Mouse (Mus musculus): Measurements from ENCODE around the gene Erbb4.

Erbb4 gene

GRCm38 (mm10) chr1:68517820-68518219 is 590.0 kb downstream of the Erbb4 start:
- no peak for DNase-seq (ENCODE audit: low spot score in 2 of 2)

- DNase-seq (ENCODE audit: low spot score in 2 of 2), result no peak
These were observed 604.0 kb downstream of the Erbb4 start for GRCm38 (mm10) chr1:68503873-68504272.

DNA sequence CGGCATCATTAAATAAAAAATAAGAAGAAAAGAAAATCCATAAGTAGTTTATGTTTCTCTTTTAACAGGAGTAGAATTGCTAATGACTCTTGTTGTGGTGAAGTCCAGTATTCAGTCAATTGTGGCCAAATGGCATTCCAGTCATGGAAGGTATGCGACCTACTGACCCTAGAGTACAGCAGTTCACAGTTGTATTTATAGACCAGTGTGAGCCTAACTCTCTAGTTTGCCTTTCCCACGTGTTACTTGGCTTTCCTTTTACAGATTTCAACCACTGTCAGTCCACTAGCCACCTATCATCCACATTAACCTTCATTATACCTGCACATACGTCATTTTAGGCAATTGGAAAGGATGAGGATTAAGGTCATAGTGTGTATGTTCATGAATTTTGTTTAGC is 606.3 kb downstream of the Erbb4 start:
- DNase-seq (ENCODE audit: low spot score in 2 of 2), result no peak

GRCm38 (mm10) chr1:68466390-68466960 is 641.4 kb downstream of the Erbb4 start:
- no peak for DNase-seq (ENCODE audit: low spot score in 2 of 2)

DNA sequence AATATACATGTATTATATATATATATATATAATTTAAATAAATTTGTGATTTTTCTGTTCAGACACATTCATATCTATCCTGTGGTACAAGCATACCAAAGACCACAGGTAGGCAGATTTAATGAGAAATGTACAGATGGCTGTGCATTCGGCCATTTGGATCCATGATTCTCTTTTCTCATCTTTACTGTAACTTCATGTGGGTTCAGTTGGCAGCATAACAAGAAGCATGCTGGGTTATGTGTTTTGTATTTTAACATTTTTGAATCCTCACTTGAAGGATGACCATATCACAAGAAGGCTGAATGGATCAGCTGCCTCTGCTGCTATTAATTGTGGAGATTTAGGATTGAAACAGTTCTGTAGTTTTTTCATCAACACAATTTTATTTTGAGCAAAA is 656.6 kb downstream of the Erbb4 start:
- no peak for DNase-seq (ENCODE audit: low spot score in 2 of 2)

DNA sequence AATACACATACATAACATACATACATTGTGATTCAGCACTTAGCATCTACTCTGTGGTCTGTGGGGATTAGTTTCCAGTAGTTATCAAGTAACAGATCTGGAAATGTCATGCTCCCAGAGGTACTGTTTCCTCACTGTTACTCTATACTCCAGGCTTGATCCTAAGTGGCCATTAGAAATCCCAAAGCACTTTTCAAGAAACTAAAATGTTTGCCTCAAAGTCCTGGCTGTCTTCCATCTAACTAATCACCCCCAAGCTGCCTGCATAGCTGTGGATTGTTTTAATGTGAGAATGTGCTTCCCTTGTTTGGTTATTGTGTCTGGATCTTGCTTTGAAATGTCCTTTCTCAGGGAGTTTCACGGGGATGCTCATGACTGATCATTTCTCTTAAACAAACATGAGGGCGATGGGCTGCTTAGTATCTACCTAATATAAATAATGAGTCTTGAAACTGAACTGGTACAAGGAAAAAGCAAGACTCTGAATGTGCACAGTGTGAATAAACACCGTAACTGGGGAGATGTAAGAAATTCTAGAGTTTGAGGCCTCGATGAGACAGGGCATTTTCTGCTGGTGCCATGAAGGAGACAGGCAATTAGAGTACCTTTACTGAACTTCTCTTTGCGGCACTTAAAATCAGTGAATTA is 683.4 kb downstream of the Erbb4 start:
- no peak for DNase-seq (ENCODE audit: low spot score in 2 of 2)

- no peak for DNase-seq (ENCODE audit: low spot score in 2 of 2)
These were observed 706.7 kb downstream of the Erbb4 start for GRCm38 (mm10) chr1:68401204-68401603.

GRCm38 (mm10) chr1:68371531-68371930 is 736.3 kb downstream of the Erbb4 start:
- DNase-seq (ENCODE audit: low spot score in 2 of 2), result no peak

DNA sequence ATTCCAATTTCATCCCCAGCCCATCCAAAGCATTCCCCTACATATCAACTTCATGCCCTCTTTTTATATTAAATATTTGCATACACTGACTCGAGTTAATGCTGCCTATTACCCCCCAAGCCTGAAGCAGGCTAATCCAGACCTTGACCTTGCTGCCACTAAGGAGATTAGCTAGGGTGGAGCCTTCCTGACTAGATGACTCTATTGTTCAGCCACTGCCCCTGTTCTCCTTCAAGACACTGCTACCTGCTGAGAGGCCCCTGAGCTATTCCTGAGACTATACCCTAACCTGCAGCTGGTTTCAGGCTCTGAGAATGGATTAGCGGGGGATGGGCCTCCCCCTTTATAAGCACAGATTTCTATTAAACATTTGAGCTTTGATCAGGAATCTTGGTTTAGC is 774.1 kb downstream of the Erbb4 start:
- no peak for DNase-seq (ENCODE audit: low spot score in 2 of 2)

DNA sequence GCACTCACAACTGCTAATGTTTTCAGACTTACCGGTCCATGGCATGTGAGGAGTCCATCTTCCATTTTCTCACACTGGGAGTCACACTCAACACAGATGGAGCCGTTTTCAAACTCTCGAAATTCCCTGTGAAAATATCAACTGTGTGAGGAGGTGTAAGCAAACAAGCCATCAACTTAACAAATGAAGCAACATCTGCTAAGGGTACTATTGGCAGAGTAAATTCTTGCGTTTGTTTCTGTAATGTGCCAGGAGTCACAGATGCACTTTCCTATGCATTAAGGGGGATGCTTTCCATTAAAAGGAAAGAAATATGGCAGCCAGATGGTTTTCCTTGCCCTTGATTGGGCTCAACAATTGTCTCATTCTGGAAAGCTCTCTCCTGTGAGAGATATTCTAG is 802.0 kb downstream of the Erbb4 start:
- no peak for DNase-seq (ENCODE audit: low spot score in 2 of 2)

- DNase-seq (ENCODE audit: low spot score in 2 of 2), result no peak
These were observed 823.4 kb downstream of the Erbb4 start for GRCm38 (mm10) chr1:68284443-68284842.

DNA sequence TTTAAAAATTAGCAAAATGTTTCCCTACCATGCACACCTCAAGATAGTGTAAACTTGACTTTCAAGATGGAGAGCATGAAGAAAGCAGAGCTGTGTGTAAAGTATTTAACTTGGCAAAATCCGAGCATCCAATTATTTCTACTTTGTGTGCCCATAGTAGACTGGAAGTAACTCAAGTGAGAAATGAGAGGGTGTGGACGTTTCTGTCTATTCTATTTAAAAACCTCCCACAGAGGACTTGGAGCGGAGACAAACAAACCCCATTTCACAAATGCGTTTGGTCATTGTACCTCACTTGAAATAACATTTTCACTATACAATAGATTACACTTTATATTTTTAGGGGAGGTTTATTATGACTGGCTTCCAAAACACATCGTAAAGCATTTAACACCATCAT is 832.0 kb downstream of the Erbb4 start:
- no peak for DNase-seq (ENCODE audit: low spot score in 2 of 2)

GRCm38 (mm10) chr1:68178580-68178979 is 929.3 kb downstream of the Erbb4 start:
- DNase-seq (ENCODE audit: low spot score in 2 of 2), result no peak

DNA sequence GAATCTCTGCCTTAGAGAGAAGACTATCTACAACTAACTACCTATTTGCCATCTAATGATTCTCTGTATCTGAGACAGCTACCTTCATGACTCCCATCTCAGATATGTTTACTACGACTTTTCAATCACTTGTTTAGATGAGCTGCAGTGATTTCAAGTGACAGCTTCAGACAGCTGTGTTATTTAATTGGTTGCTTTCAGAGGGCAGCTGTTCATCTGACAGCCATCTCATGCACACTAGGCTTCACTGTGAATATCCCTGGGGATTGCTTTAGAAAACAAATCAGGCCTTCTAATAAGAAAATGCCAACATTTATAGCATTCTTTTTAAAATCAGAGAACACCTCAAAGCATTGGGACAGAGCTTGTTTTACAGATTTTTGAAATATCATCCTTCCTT is 952.6 kb downstream of the Erbb4 start:
- no peak for DNase-seq (ENCODE audit: low spot score in 2 of 2)

DNA sequence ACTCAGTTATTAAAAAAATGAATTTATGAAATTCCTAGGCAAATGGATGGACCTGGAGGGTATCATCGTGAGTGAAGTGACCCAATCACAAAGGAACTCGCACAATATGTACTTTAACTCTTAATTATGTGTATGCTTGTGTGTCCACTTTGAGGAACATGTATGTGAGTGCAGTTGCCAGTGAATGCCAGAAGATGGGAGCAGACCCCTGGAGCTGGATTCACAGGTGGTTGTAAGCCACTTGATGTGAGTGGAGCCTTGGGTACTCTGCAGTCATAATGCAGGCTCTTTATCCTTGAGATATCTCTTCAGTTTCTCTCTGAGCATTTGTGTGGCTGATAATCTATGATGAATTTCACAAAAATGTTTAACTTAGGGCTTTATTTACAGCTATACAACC is 957.3 kb downstream of the Erbb4 start:
- no peak for DNase-seq (ENCODE audit: low spot score in 2 of 2)

GRCm38 (mm10) chr1:68142562-68143350 is 965.1 kb downstream of the Erbb4 start:
- DNase-seq (ENCODE audit: low spot score in 2 of 2), result no peak

DNA sequence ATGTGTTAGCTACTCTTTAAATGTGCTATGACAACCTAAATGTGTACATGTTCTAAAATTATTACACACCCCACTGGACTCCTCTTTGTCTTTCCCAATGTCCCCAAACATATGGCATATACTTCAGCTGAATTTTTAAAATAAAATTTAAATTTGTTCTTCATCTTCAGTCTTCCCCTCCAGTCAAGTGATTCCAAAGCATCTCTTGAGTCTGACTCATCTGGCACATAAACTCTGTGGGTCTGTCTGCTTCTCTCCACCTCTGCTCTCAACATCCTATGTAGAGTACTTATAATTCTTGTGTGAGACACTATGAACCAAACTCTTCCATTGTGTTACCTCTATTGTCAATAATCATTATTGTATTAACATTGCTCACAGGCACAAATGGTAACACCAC is 972.9 kb downstream of the Erbb4 start:
- DNase-seq (ENCODE audit: low spot score in 2 of 2), result no peak

DNA sequence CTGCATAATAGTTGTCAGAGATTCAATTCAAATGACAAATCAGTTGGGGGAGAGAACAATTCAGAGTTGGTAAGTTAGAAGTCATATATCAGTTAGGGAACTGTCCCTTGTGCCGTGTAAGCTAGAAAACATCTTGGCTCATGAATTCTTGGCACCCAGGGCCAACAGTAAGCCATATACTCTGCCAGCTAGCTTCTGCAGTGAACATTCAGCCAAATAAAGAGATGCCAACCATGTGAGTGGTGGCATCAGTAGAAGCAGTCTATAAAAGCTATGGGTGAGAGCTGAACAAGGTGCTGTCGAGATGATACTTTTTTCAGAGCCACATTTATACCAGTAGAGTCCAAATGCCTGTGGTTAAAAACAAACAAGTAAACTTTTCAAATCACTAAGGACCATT is 973.4 kb downstream of the Erbb4 start:
- no peak for DNase-seq (ENCODE audit: low spot score in 2 of 2)

DNA sequence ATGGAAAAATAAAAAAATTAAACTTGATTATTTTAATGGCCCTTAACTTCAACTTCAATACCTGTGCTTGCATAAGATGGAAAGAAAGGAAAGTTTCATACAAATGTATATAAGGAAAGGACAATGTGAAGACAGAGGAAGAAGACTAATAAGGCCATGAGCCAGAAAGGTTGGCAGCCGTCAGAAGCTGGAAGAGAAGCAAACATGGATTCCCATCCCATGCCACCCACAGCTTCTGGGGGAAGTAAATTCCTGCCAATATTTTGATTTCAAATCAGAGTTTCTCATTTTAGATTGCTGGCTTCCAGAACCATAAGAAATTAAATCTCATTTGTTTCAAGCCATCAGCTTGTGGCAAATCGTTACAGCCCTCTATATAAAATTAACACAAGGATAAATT is 984.3 kb downstream of the Erbb4 start:
- DNase-seq (ENCODE audit: low spot score in 2 of 2), result no peak

- no peak for DNase-seq (ENCODE audit: low spot score in 2 of 2)
These were observed 987.5 kb downstream of the Erbb4 start for GRCm38 (mm10) chr1:68120364-68120763.

DNA sequence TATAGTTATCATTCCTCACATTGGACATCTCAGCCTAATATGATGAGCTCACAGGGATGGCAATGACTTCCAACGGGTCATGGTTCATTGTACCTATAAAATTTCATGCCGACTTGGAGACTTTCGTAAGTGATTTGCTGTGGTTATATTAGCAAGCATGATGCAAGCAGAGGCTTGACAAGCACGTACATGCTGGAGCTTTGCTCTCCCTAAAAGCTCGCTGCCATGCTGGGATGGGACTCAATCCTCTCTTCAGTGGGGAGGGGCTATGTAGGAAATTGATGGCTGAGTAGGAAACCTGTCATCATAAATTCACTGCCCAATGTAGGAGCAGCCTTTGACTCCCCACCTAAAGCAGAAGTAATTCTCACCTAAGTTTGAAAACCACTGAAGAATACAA is 992.1 kb downstream of the Erbb4 start:
- DNase-seq (ENCODE audit: low spot score in 2 of 2), result no peak

DNA sequence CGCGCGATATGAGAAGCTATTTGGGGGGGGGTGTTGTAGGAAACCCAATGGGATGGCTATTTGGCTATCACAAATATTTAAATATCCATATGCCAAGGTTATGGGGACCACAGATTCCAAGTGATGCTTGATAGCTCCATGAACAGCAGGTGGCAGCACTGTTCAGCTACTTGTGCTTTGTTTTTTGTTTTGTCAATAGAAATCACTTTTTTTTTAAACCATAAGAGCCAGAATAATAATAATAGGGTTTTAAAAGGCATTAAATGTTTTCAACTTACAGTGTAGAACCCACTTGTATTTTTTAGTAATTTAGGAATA is 1001.4 kb downstream of the Erbb4 start:
- DNase-seq (ENCODE audit: low spot score in 2 of 2), result peak in 1 of 2 experiments; percentile 12

GRCm38 (mm10) chr1:68105834-68106542 is 1001.9 kb downstream of the Erbb4 start:
- DNase-seq (ENCODE audit: low spot score in 2 of 2), result no peak

Measured in spleen, postnatal 10 days (tissue).